Mouse (Mus musculus) c-Kit-positive CD71-negative TER-119-negative erythroid progenitor cells, embryonic 14.5 days (primary cell): Measurements from ENCODE around the gene Bach1.

Experiments
- DNase-seq: peaks from one replicate; pipeline ENCODE4 v3.0.0-alpha.2; 2013; ENCODE audit warnings: low read depth

Gene Bach1

DNA sequence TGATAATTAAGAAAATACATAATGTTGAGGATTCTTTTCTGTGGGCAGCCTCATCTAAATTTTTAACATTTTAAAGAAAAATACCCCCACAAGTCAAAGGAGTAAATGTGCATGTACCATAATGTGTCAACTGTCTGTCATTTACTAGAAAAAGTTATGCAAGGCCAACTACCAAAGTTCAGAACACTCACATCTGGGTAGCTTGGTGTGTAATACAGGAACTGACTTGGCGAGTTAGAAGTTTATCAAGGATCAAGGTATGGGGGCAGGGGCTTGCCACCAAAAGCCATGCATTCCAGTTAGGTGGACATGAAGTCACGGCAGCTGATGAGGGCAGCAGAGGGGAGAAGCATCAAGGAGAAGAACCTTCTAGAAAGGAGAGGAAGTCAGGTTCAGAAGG lies 13.2 kb downstream of the Bach1 start:
- no peak for DNase-seq

GRCm38 (mm10) chr16:87712986-87713693 lies 14.4 kb downstream of the Bach1 start:
- DNase-seq = peak; percentile 67

DNA sequence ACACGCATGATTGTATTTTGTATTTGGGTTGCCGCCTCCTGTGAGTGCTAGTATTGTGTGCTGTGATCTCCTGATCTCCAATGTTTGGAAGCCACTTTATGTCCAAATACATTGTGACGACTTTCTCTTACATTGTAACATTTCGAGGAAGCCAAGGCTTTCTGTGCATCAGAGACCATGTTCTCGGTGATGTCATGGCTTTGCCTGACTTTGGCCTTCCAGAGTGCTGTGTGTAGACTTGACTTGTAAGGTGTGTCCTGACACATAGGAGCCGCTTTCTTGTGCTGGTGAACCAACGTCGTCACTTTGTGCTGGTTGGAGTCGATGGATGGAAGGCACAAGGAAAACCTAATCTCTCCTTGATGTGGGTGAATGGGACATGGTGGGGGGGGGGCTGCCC lies 15.8 kb downstream of the Bach1 start:
- DNase-seq = no peak

DNA sequence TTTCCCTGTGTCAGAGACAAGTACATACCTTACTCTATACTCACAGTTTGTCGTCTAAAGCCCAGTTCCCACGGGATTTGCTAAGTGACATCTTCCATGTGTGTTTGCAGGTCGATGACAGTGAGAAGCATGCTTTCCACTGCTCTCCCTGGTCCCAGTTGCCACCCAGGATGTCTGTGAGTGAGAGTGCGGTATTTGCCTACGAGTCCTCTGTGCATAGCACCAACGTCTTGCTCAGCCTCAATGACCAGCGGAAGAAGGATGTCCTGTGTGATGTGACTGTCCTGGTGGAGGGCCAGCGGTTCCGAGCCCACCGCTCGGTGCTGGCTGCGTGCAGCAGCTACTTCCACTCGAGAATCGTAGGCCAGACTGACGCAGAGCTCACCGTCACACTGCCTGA lies 16.5 kb downstream of the Bach1 start:
- DNase-seq = no peak

DNA sequence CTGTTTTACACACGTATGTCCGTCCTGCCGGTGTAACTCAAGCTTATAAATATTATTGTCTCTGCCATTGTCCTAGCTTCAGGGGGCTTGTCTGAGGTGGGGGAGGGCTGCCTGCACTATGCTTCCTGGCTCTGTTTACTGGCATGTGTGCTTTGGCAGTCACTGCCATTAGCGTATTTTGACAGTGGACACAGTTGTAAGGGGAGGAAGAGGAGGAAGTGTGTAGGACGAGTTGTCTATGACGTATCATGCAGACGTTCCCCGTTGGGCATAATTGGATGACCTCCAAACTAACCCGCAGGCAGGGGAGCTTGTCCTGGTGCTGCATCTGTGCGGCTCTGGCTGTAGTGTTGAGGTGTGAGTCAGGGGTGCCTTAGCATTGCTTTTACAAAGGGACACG lies 17.5 kb downstream of the Bach1 start:
- DNase-seq = no peak

- DNase-seq = no peak
Measured at GRCm38 (mm10) chr16:87717046-87717660, 18.4 kb downstream of the Bach1 start.

GRCm38 (mm10) chr16:87719071-87719470 lies 20.3 kb downstream of the Bach1 start:
- no peak for DNase-seq

GRCm38 (mm10) chr16:87719688-87720283 lies 21.0 kb downstream of the Bach1 start:
- DNase-seq = no peak

- DNase-seq = no peak
Measured at GRCm38 (mm10) chr16:87720851-87721409, 22.2 kb downstream of the Bach1 start.

DNA sequence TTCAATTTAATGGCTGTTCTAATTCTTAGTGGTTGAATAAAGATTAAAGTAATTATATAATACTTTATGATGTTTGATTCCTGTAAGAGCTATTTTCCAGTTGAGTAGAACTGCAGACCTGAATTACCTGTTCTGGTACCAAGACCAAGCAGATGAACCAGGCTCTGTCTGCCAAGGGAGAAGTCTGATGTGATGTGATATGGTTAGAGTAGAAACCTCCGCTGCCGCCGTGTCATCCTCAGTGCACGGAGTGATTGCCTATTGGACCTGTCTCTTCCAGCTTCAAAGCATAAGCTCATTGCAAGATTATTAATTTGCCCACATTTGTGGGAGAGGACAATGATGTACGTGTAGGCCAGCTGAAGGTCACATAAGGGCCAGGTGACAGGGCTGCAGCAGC lies 24.1 kb downstream of the Bach1 start:
- no peak for DNase-seq

- no peak for DNase-seq
Measured at GRCm38 (mm10) chr16:87723479-87723878, 24.7 kb downstream of the Bach1 start.

DNA sequence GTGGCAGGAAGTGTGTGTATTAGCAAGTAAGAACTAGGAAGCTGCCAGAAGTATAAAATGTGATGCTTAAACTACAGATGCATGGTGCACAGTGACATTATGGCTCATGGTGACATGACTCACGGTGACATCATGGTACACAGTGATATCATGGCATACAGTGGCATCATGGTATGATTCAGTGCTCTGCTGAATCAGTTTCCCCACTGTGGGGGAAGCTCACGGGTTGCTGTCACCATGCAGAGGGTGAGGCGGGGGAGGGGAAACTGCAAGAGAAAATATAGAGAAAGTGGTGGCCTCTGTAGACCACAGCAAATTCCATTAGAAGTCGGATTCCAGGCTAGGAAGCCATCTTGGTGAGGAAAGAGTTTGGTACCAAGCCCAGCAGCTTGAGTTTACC lies 26.1 kb downstream of the Bach1 start:
- DNase-seq = no peak

GRCm38 (mm10) chr16:87725241-87725640 lies 26.5 kb downstream of the Bach1 start:
- DNase-seq = no peak

DNA sequence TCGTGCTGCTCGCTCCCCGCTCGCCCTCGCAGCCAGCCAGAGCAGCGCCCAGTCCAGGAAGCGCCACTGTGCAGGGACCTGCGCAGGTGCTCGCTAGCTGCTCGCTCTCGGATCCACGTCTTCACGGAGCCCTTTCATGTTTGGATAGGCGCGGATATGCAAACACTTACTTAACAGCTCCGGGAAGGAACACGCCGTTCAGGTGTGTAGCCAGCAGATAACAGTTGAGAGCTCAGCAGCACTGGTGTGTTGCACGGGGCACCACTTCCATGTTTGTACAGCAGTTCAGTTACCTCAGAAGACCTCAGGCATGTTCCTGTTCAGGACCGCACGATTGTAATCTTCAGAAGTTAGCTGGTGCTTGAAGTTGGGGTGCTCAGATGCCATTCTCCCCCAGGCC lies 27.2 kb downstream of the Bach1 start:
- no peak for DNase-seq

DNA sequence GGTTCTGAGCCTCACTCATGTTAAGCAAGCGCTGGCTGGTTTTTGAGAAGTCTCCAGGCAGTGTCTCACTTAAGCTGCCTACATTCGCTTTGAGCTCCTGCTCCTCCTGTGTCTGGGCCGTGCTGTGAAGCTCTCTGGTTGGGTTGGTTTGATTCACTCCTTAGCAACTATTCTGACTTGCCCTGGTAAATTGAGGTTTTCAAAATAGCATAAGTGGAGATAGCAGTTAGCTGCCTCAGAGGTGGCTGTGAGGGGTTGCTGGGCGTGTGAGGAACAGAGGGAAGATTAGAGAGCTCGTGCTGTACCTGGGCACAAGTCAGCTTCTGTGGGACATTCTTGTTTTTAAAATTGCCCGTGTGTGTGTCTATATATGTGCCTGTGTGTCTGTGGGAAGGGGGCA lies 27.6 kb downstream of the Bach1 start:
- no peak for DNase-seq

DNA sequence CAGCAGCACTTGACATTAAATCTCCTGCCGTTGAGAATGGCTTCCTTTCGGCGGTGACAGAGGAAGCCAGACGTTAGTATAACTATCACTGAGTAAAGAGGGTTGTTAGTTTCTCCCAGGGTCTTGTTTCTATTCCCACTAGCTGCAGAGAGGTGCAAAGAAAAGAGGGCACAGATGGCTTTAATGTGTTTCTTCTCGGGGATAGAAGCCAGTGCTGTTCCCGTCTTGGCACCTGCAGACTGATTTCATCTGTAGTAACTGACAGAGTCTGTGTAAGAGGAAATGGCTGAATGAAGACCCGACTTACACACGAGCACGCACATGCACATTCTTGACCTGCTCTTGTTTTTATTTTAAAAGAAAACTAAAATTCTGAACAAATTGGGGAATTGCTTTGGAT lies 28.5 kb downstream of the Bach1 start:
- DNase-seq = no peak

DNA sequence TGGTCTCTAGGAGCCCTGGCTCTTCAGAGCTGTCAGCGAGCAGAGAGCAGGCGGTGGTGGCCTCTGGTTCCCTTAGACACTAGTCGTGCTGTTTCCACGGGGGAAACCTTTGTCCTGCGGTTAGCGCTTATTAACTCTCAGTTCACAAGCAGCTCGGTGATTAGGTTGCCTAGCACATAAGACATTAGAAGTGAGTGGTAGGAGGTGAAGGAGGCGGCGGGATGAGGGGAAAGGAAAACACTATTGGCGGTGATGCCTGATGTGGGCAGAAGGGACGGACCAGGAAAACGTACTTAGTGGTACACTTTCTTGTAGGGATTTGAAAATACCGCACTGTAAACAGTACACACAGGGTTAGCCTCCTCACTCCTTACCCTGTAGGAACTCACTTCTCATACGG lies 29.2 kb downstream of the Bach1 start:
- DNase-seq = no peak

- DNase-seq = no peak
Measured at GRCm38 (mm10) chr16:87728703-87729102, 30.0 kb downstream of the Bach1 start.

DNA sequence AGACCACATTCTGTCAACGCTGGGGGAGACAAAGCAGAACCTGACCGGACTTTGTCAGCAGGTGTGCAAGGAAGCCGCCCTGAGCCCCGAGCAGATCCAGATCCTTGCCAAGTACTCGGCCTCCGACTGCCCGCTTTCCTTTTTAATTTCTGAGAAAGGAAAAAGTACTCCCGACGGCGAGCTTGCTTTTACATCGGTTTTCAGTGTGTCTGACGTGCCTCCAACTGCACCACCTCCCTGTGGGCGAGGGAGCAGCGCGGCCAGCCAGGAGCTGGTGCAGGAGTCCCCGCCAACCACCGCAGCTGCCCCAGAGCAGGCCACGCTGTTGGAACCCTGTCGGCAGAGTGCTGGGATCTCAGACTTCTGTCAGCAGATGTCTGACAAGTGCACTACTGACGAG lies 30.7 kb downstream of the Bach1 start:
- no peak for DNase-seq

GRCm38 (mm10) chr16:87734868-87735381 lies 36.2 kb downstream of the Bach1 start:
- DNase-seq = no peak

DNA sequence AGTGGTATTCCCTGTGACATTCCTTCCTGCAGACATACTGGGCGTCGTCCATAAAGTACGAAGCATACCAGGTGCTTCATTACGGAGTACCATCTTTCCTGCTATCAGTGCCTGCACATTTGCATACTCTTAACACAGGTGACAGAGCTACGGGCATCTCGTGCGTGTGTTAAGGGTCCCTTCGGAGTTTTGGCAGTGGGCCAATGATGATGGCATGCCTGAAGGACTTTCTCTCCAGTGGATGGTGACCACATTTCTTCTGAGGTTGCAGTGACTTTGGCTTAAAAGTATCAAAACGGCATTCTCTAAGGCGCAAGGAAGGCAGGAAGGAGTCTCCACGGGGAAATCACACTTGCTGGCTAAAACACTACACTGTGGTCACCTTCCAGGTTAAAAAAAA lies 37.4 kb downstream of the Bach1 start:
- DNase-seq = no peak

GRCm38 (mm10) chr16:87737296-87737695 lies 38.6 kb downstream of the Bach1 start:
- DNase-seq = no peak
